Mouse (Mus musculus) embryo, embryonic 10 days (tissue): ENCODE data around the gene Itpkb.

Source experiments
- DNase-seq: peaks from one replicate; pipeline ENCODE4 v3.0.0-alpha.2; 2015; ENCODE audit warnings: low spot score

Itpkb gene

DNA sequence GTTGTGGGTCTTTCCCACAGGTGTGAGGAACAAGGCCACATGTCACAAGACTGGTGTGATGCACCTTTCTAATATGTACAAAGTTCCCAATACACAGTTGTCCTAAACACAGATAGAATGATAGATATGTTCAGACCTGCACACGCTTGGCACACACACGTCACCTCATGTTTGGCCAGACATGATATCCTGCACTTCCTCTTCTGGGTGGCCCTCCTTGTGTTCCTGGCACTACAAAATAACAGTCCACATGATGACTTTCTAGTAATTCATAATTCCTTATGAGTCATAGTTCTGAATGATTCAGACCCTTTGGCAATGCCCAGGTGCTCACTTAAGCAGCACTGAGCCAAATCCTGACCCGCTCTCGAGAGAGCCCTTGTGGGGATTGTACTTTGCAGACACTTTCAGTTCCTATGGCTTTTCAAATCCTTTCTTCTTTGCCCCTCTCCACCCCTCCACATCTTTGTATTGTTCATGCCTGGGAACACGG lies 132.7 kb downstream of the Itpkb start:
- no peak for DNase-seq

DNA sequence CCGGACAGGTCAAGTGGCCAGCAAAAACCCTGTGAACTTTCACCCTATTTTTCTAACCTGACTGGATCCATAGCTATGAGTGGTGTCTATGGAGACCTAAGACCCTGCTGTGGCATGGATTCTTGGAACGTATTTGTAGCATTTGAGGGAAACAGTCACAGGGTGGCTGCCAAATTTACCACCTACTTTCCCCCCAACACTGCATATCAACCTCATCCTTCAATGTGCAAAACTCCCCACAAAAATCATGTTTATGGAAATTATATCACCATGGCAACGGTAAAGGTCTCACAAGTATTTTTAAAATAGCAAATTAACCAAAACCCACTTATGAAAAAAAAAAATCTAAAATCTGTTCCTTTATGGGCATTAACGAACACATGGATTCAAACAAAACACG lies 134.1 kb downstream of the Itpkb start:
- DNase-seq: no peak

DNA sequence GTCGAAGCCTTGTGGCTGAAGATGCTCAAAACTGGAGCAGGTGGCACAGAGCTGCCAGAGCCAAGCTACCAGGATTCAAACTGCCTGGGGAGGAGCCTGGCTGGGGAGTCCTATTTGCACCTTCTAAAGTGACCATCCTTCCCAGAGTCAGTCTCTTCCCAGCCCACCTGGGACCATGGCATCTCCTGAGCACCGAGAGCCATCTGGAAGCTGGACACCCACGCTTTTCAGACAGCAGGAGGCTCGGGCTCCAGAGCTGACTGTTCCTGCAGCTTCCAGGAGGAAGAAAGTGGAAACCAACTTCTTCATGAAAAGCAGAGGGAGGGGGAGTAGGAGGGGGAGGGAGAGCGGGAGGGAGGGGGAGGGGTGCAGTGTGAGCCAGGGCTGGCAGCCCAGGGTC lies 135.3 kb downstream of the Itpkb start:
- no peak for DNase-seq

- DNase-seq: no peak
Measured at GRCm38 (mm10) chr1:180468004-180468403, 137.7 kb downstream of the Itpkb start.

GRCm38 (mm10) chr1:180473566-180473965 lies 143.3 kb downstream of the Itpkb start:
- DNase-seq: no peak
